Mouse (Mus musculus) thymus, adult 2 months (tissue): ENCODE data around the gene Cxcl3.

Experiments
- CTCF ChIP-seq: fragments of 200-500 bp; IDR thresholded peaks from 2 replicates; pipeline ENCODE4 v1.5.1; 2012; ENCODE audit warnings: mild to moderate bottlenecking, control low read depth, low read length, moderate library complexity, borderline replicate concordance; ENCODE audit not compliant: control insufficient read depth, poor library complexity, insufficient read depth; ENCODE audit errors: extremely low read depth
- POLR2A ChIP-seq: fragments of 200-500 bp; IDR thresholded peaks from 2 replicates; pipeline ENCODE4 v1.6.1; 2012; ENCODE audit warnings: mild to moderate bottlenecking, low read length, control low read depth, moderate library complexity; ENCODE audit not compliant: control insufficient read depth, poor library complexity, insufficient read depth; ENCODE audit errors: extremely low read depth

DNA sequence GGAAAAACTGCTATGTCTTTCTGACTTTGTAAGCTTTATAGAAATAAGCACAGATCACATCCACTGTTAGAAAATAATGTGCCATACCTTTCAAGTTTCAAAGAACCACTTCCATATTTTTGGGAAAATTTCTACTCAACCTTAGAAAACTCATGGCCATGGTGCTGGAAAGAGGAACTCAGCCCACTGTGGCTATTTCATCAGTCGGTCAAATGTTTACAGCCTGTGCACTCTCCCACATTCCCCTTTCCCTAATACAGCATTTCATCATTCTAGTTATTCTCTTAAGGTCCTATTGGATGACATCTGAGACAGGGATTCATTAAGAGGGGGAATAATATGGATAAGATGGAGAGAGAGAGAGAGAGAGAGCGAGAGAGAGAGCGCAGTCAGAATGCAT, 2.2 kb upstream of the Cxcl3 start:
- TF ChIP-seq CTCF, result no peak
- no peak for TF ChIP-seq POLR2A
